Mouse (Mus musculus): ENCODE results near the gene Socs7. TPM values are rescaled to one million over a fixed set of nuclear protein-coding genes. Genes with fewer than 3 reads are reported as not detected.

Socs7 gene
- total RNA-seq, 2 experiments from 2014 or later: 21.1 to 22.2 TPM

- no peak for DNase-seq (ENCODE audit: low spot score in 2 of 2)
Measured at GRCm38 (mm10) chr11:97383017-97383416, 20.7 kb downstream of the Socs7 start.

DNA sequence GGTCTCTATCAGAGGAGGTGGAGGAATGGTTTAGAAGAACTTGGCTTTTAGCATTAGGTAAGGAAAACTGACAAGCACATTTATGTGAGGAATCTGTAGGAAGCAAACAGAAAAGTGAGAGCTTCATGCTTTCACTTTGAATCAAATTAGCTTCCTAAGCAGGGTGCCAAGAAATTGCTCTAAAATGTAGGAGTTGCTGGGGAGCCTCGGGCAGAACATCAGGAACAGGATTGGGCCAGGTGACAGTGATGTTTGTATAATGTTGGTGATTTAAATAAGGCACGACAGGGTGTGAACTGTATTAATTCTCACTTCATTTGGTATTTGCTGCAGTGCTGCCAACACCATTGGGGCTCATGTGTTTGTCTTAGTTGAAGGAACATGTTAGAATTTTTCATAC lies 21.4 kb downstream of the Socs7 start:
- no peak for DNase-seq (ENCODE audit: low spot score in 2 of 2)

- DNase-seq (ENCODE audit: low spot score in 2 of 2): peak in 1 of 2 experiments; percentile 31
Measured at GRCm38 (mm10) chr11:97387811-97388210, 25.5 kb downstream of the Socs7 start.

GRCm38 (mm10) chr11:97389127-97389526 lies 26.8 kb downstream of the Socs7 start:
- no peak for DNase-seq (ENCODE audit: low spot score in 2 of 2)

DNA sequence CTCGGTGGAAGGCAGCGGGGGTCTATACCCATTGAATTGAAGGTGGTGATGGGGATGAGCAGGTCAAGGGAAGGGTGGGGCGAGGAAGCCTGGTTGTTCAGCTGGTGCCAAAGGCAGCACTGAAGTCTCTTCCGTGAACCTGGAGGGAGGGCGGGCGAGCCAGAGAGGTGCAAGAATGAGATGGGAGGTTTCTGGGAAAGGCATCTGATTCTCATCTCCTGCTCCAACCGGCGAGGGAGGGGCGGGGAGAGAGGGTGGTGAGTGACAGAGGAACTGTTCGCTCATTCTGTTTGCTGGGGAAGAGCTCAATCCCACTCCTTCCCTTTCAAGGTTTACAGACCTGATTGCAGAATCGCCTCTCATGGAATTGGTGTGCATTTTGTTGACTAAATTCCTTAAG lies 31.3 kb downstream of the Socs7 start:
- no peak for DNase-seq (ENCODE audit: low spot score in 2 of 2)

DNA sequence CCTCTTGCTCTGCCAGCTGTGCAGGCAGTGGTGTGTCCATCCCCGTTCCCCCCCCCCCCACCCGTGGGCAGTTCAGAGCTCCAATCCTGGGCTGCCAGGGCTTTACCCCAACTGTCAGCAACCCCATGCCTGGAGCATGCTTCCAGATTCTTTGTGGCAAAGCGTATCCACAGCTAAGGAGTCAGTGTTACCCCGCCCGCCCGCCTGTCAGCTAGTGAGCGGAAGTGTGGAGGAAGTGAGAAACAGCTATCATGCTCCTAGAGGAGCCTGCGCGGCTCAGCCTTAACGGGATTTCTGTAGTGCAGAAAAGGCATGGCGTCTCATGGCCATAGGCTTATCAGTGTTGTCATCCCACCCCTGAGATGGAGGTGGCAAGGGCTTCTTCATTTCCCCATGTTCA lies 31.8 kb downstream of the Socs7 start:
- no peak for DNase-seq (ENCODE audit: low spot score in 2 of 2)

DNA sequence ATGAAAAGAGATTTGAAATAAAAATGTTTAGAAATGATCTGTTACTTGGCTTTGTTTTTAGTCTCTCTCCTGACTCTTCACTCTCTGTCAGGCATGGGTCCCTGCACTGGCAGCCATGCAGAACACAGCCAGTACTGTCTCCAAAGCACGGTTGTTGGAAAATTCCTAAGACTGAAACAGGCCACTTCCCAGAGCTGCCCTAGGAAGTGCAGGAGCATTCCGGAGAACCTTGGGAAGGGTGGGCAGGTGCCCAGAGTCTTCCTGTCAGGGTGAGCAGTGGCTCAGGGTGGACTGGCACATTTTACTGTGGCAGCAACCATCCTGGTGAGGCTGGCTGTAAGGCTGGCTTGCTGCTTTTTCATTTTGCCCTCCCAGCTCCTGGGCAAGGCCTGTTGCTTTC lies 36.2 kb downstream of the Socs7 start:
- DNase-seq (ENCODE audit: low spot score in 2 of 2): no peak

GRCm38 (mm10) chr11:97399958-97400710 lies 37.8 kb downstream of the Socs7 start:
- peak; percentile 73 to 74 for DNase-seq (ENCODE audit: low spot score in 2 of 2)

GRCm38 (mm10) chr11:97401082-97401481 lies 38.7 kb downstream of the Socs7 start:
- no peak for DNase-seq (ENCODE audit: low spot score in 2 of 2)

DNA sequence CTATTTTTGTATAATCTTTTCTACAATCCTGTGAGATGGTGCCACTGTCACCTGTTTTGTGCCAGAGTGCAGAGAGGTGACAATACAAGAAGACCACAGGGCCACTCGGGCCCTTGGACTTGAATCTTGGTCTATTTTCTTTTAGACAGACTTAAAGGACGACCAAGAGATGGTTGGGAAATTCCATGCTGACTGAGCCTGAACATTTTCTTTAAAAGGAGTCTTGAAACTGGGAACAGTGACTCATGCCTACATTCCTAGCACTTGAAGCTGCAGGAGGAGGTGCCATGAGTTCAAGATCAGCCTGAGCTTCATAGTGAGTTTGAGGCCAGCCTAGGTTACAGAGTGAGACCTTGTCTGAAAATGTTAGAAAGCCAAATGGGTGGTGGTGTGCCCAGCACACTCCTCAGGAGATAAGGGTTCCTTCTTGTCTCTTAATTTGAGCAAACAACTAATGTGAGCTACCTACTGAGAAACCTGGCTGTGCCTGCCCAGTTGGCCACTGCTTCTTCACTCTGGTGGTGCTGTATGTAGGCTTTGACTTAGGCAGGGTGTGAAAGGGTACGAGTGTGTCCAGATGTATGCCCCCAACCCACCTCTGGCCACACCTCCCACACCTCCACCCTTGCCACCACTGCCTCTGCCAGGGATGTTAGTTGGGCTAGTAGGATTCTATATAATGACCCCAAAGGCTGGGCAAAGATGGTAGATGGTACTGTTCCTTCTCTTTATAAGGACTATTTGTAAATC lies 39.5 kb downstream of the Socs7 start:
- DNase-seq (ENCODE audit: low spot score in 2 of 2): no peak

DNA sequence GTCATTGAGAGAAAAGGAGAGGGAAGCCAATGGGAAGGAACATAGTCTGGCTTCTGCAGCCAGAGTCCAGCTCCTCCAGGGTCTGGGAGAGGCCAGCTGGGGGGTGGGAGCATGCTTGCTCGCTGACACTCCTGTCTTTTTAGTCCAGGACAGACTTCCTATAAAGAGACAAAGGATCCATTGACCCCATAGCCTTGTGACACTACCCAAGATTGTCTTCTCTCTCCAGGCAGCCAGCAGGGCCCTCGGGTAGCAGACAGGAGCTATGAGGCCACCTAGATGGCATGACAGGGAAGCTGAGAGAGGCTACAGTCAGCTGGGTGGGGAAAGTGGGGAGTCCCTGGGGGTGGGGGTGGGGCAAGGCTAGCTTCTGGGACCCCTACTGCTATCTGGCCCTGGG lies 40.4 kb downstream of the Socs7 start:
- no peak for DNase-seq (ENCODE audit: low spot score in 2 of 2)

DNA sequence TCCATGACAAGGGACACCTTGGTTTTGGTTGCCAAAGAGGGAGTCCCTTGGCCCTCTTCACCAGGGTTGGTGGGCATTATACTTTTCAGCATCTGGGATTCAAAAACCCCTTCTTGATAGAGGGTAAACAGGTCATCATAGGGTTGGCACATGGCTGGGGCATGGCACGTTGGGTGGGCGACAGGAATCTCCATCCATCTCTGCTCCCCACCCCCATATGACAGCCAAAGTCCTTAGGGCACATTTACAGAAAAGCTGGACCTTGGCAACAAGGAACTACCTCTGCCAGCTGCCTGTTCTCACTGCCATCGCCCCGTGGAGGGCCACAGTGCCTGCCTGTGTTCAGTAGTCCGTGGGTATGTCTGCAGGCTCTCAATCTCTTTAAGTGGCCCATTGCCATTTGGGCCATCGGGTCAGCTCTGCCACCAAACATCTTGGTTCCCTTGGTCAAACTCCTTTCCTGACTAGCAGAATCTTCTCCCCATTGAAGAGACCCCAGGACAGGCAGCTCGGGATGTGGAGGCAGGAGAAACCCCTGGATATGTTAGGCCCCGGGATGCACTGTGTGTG lies 41.3 kb downstream of the Socs7 start:
- DNase-seq (ENCODE audit: low spot score in 2 of 2): no peak

DNA sequence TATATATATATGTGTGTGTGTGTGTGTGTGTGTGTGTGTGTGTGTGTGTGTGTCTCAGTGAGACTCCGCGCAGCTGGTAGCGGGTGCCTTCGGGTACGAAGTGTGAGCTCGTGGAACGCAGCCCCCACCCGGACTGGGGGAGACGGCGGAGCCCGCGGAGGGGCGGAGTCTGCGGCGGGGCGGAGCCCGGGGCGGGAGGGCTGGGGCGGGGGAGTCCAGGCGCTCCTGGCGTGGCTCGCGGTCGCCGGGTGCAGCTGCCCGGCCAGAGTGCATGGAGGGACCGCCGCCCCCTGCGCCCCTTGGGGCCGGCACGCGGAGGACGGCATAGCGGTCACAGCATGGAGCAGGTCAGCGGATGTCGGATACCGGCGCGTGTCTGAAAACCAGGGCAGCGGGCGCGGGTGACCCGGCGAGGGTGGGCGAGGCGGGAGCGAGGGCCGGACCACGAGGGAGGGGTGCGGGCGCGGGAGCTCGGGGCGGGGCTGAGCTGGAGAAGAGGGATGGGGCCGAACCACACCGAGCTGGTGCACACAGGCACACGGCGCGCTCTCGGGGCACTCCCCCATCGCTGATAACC lies 41.9 kb downstream of the Socs7 start:
- peak; percentile 47 to 57 for DNase-seq (ENCODE audit: low spot score in 2 of 2)

DNA sequence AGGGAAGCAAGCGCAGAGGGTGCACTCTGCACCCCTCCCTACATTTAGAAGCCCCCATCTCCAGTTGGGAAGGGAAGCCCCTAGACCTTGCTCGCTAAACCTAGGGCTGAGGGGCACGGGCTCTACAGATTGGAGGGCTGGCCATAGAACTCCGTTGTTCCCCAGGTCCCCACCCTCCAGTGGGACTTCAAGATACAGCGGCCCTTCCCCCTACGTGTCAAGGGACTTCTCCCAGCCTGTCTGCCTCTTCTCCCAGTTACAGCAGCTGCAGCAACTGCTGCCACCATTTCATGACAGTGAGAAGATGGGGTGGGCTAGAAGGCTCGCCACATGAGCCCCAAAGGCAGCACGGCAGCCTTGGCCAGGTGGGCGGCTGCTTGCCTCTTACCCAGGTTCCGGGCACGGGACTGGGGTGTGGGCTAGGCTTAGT lies 42.4 kb downstream of the Socs7 start:
- no peak for DNase-seq (ENCODE audit: low spot score in 2 of 2)

DNA sequence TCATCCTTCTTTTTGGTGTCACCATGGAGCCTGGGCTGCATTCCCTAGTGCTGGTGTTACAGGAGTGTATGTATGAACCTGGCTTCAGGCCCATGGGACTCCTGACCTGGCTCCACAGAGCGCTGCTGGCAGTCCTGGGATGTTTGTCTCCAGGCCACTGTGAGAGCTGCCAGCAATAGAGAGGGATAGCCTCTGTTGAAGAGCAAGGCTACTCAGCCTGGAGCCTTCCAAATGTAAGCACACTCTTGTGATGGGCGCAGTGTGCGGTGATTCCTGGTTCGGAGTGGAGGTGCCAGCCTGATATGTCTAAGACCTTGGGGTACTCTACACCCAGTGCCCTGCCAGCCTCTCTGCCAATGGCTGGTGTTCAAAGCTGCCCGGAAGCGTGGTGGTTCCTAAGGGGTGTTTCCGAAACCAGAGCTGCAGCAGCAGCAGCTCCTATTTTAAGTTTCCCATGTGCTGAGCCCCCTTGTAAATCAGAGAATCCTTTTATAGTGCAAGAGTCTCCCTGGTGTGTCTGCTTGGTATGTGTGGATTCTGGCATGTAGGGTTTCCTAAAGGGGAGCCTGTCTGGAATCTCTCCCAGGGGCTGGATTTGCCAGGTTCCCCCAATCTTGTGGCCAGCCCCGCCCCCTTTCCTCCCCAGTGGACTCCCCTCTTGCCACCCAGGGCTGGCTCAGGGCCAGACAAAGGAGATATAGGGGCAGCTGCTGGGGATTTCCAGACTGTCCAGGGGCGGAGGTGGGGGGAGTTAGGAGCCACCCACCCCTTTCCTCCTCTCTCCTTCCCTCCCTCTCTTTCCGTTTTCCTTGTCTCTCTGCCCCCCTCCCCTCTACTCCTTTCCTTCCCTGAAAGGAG lies 44.0 kb downstream of the Socs7 start:
- DNase-seq (ENCODE audit: low spot score in 2 of 2): no peak

- no peak for DNase-seq (ENCODE audit: low spot score in 2 of 2)
Measured at GRCm38 (mm10) chr11:97407456-97407855, 45.1 kb downstream of the Socs7 start.

GRCm38 (mm10) chr11:97408171-97408570 lies 45.8 kb downstream of the Socs7 start:
- DNase-seq (ENCODE audit: low spot score in 2 of 2): peak; percentile 71 to 77

GRCm38 (mm10) chr11:97410958-97411357 lies 48.6 kb downstream of the Socs7 start:
- no peak for DNase-seq (ENCODE audit: low spot score in 2 of 2)

GRCm38 (mm10) chr11:97412117-97412516 lies 49.8 kb downstream of the Socs7 start:
- no peak for DNase-seq (ENCODE audit: low spot score in 2 of 2)

- no peak for DNase-seq (ENCODE audit: low spot score in 2 of 2)
Measured at GRCm38 (mm10) chr11:97412808-97413347, 50.5 kb downstream of the Socs7 start.

DNA sequence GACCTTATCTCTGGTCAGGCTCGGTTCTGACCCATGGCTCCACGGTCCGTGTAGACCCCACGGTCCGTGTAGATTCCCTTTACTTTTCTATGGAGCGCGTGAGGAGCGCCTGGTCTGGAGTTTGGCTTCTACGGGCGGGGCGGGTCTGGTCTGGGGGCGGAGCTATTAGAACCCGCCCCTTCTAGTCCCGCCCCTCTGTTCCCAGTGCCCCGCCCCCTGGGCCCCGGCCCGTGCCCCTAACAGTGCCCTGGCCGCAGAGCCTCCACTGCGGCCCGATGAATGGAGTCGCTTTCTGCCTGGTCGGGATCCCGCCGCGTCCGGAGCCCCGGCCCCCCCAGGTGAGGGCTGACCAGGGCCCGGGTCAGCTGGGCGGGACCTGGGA lies 53.0 kb downstream of the Socs7 start, which contains the start of gene Arhgap23:
Gene Arhgap23 (plus strand): TSS at position 204 of the 382 bp plus-strand sequence.
- DNase-seq (ENCODE audit: low spot score in 2 of 2): peak; percentile 71 to 78

Measured in adrenal gland, adult 18-20 months (tissue).